Mouse (Mus musculus): Measurements from ENCODE around the gene 4930556J24Rik. TPM values are rescaled to one million over a fixed set of nuclear protein-coding genes. Genes with fewer than 3 reads are reported as not detected.
A peak's percentile ranks its signal among the peaks of the same experiment; 100 is the strongest.
"Not testable (repeated sequence)": the region's sequence is repeated elsewhere in the genome, so short reads cannot be mapped to it uniquely, and the experiment has no call there.

Gene 4930556J24Rik
- total RNA-seq, 1 experiment, result 0.76 TPM

DNA sequence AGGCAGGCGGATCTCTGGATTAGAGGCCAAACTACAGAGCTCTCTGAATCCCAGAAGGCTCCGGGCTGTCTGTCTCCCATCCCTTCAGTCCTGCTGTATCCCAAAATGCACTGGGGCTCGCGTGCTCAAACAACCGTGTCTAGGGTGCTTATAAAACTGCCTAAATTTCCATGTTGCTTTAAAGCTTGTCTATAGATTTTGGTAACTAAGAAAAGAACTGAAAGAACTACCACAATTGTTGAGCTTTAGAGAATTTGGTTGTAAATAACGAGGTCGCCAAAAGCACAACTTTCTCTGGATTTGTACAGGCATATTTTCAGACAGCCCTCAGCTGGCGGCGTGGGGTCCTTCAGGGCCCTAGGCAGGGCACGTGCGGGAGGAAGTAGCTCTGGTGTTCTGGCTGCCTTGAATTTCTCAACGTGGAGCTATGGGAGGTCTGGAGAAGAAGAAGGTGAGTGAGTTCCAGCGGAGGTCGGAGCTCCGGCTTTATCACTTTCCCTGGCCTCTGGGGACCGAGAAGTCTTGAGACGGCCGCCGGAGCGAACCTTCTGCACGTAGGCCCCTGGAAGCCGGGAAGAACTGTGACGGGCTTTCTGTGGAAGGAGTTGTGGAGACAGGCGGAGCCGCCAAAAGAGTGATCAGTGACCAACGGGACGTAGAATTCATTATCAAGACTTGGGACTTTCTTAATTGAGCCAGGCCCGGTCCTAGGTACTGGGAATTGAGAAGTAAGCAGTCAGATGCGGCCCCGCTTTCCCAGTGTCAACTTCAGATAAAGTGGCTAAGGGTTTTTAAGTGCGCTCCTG, 12.8 kb downstream of the 4930556J24Rik start, which contains the start of gene Pes1:
TSS of gene Pes1 (plus strand) at position 366 of the 806 bp plus-strand sequence.
- Histone ChIP-seq H3K36me3 (ENCODE audit: control insufficient read depth, insufficient read depth, low read length, poor library complexity, severe bottlenecking) (peaks cover 17% of the 10 kb centered on the region), H3K9me3 (ENCODE audit: control insufficient read depth, insufficient read depth, low read depth, low read length) (no peaks in the 10 kb centered on the region), H3K27ac (ENCODE audit: insufficient read depth, low read depth, low read length, poor library complexity, severe bottlenecking) (peak within 1 kb of the TSS; percentile 92), H3K4me3 (ENCODE audit: insufficient read depth in 1 of 2, low read depth in 1 of 2, low read length in 2 of 2, poor library complexity in 1 of 2, severe bottlenecking in 1 of 2) (peak within 1 kb of the TSS; percentile 83 to 99), H3K9ac (ENCODE audit: insufficient read depth, low read depth, low read length, poor library complexity, severe bottlenecking) (peak within 1 kb of the TSS; percentile 96), H3K4me1 (ENCODE audit: control insufficient read depth in 2 of 2, insufficient read depth in 2 of 2, low read length in 2 of 2, poor library complexity in 1 of 2) (peaks cover 0 to 7% of the 10 kb centered on the region in 2 experiments; a peak in 1 of 4 replicates)
- peak; percentile 87 for DNase-seq (ENCODE audit: low read depth, low spot score)
- in situ Hi-C loops (cut with MboI; ENCODE audit: low sequenced_read_pairs in 2 of 2, unreplicated experiment in 2 of 2), result no loop called here
- TF ChIP-seq HCFC1 (IDR thresholded peaks at IDR 0.05; ENCODE audit: borderline replicate concordance, insufficient read depth, low read length) (peak; percentile 75; the same call in 1 of the 2 replicates), CHD2 (IDR thresholded peaks at IDR 0.05; ENCODE audit: low read depth, low read length) (peak; percentile 48; the same call in 1 of the 2 replicates), ZNF384 (IDR thresholded peaks at IDR 0.05; ENCODE audit: low read depth, low read length) (no peak)

DNA sequence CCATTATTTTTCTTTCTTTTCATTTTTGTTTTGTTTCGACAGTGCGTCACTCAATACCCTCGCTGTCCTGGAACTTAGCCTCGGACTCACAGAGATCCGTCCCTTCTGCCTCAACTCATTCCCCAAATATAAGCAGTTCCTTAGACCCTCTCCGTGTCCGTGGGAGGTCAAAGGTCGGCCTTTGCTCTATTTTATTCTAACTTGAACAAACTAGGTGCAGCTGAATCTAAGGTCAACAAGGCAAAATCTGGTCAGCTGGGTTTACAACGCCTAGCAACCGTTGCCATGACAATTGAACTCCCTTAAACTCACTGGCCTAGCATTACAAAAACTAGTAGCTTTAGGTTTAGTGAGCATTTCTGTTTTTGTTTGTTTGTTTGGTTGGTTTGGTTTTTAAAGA, 13.4 kb downstream of the 4930556J24Rik start:
- peak; percentile 80 for DNase-seq (ENCODE audit: low read depth, low spot score)
- TF ChIP-seq ZNF384 (IDR thresholded peaks at IDR 0.05; ENCODE audit: low read depth, low read length) (no peak), HCFC1 (IDR thresholded peaks at IDR 0.05; ENCODE audit: borderline replicate concordance, insufficient read depth, low read length) (no peak), MAFK (IDR thresholded peaks at IDR 0.05; ENCODE audit: insufficient read depth, low read depth, low read length) (no peak), CHD2 (IDR thresholded peaks at IDR 0.05; ENCODE audit: low read depth, low read length) (no peak), ZC3H11A (IDR thresholded peaks at IDR 0.05; ENCODE audit: borderline replicate concordance, low read depth, low read length) (no peak)
- Histone ChIP-seq H3K27ac (ENCODE audit: insufficient read depth, low read depth, low read length, poor library complexity, severe bottlenecking) (peak overlapping the region; percentile 37), H3K4me1 (ENCODE audit: control insufficient read depth in 2 of 2, insufficient read depth in 2 of 2, low read length in 2 of 2, poor library complexity in 1 of 2) (peaks cover 0 to 7% of the 10 kb centered on the region in 2 experiments; a peak in 1 of 4 replicates), H3K36me3 (ENCODE audit: control insufficient read depth, insufficient read depth, low read length, poor library complexity, severe bottlenecking) (peaks cover 13% of the 10 kb centered on the region), H3K9ac (ENCODE audit: insufficient read depth, low read depth, low read length, poor library complexity, severe bottlenecking) (peak overlapping the region; percentile 33), H3K9me3 (ENCODE audit: control insufficient read depth, insufficient read depth, low read depth, low read length) (no peaks in the 10 kb centered on the region), H3K4me3 (ENCODE audit: insufficient read depth in 1 of 2, low read depth in 1 of 2, low read length in 2 of 2, poor library complexity in 1 of 2, severe bottlenecking in 1 of 2) (peak overlapping the region; percentile 58 to 83)
- in situ Hi-C loops (cut with MboI; ENCODE audit: low sequenced_read_pairs in 2 of 2, unreplicated experiment in 2 of 2), result no loop called here

- no peak overlapping the region for H3K9ac ChIP-seq (ENCODE audit: insufficient read depth, low read depth, low read length, poor library complexity, severe bottlenecking)
- H3K9me3 ChIP-seq (ENCODE audit: control insufficient read depth, insufficient read depth, low read depth, low read length), result no peaks in the 10 kb centered on the region
- H3K4me1 ChIP-seq (ENCODE audit: control insufficient read depth in 2 of 2, insufficient read depth in 2 of 2, low read length in 2 of 2, poor library complexity in 1 of 2), result peaks cover 3 to 10% of the 10 kb centered on the region in 2 experiments; a peak in 1 of 4 replicates
- DNase-seq (ENCODE audit: low read depth, low spot score), result no peak
- H3K36me3 ChIP-seq (ENCODE audit: control insufficient read depth, insufficient read depth, low read length, poor library complexity, severe bottlenecking), result peaks cover 6% of the 10 kb centered on the region; the same call in 1 of the 2 replicates
- TF ChIP-seq CHD2 (IDR thresholded peaks at IDR 0.05; ENCODE audit: low read depth, low read length) (no peak), HCFC1 (IDR thresholded peaks at IDR 0.05; ENCODE audit: borderline replicate concordance, insufficient read depth, low read length) (no peak), ZNF384 (IDR thresholded peaks at IDR 0.05; ENCODE audit: low read depth, low read length) (no peak), MAFK (IDR thresholded peaks at IDR 0.05; ENCODE audit: insufficient read depth, low read depth, low read length) (no peak), ZC3H11A (IDR thresholded peaks at IDR 0.05; ENCODE audit: borderline replicate concordance, low read depth, low read length) (no peak)
- H3K4me3 ChIP-seq (ENCODE audit: insufficient read depth in 1 of 2, low read depth in 1 of 2, low read length in 2 of 2, poor library complexity in 1 of 2, severe bottlenecking in 1 of 2), result no peak overlapping the region
- in situ Hi-C loops (cut with MboI; ENCODE audit: low sequenced_read_pairs in 2 of 2, unreplicated experiment in 2 of 2), result no loop called here
- H3K27ac ChIP-seq (ENCODE audit: insufficient read depth, low read depth, low read length, poor library complexity, severe bottlenecking), result no peak overlapping the region
Measured at GRCm38 (mm10) chr11:3961761-3962160, 14.8 kb downstream of the 4930556J24Rik start.

- H3K9ac ChIP-seq (ENCODE audit: insufficient read depth, low read depth, low read length, poor library complexity, severe bottlenecking), result no peak overlapping the region; the same call in 1 of the 2 replicates
- no peaks in the 10 kb centered on the region for H3K36me3 ChIP-seq (ENCODE audit: control insufficient read depth, insufficient read depth, low read length, poor library complexity, severe bottlenecking)
- H3K27ac ChIP-seq (ENCODE audit: insufficient read depth, low read depth, low read length, poor library complexity, severe bottlenecking), result no peak overlapping the region
- no peak for DNase-seq (ENCODE audit: low read depth, low spot score)
- no peak overlapping the region for H3K4me3 ChIP-seq (ENCODE audit: insufficient read depth in 1 of 2, low read depth in 1 of 2, low read length in 2 of 2, poor library complexity in 1 of 2, severe bottlenecking in 1 of 2)
- in situ Hi-C loops (cut with MboI; ENCODE audit: low sequenced_read_pairs in 2 of 2, unreplicated experiment in 2 of 2), result no loop called here
- H3K9me3 ChIP-seq (ENCODE audit: control insufficient read depth, insufficient read depth, low read depth, low read length), result no peaks in the 10 kb centered on the region
- peaks cover 6 to 12% of the 10 kb centered on the region in 2 experiments for H3K4me1 ChIP-seq (ENCODE audit: control insufficient read depth in 2 of 2, insufficient read depth in 2 of 2, low read length in 2 of 2, poor library complexity in 1 of 2)
- TF ChIP-seq ZNF384 (IDR thresholded peaks at IDR 0.05; ENCODE audit: low read depth, low read length), result no peak
- TF ChIP-seq CHD2 (IDR thresholded peaks at IDR 0.05; ENCODE audit: low read depth, low read length), result no peak
- no peak for TF ChIP-seq HCFC1 (IDR thresholded peaks at IDR 0.05; ENCODE audit: borderline replicate concordance, insufficient read depth, low read length)
- TF ChIP-seq MAFK (IDR thresholded peaks at IDR 0.05; ENCODE audit: insufficient read depth, low read depth, low read length), result no peak
- TF ChIP-seq ZC3H11A (IDR thresholded peaks at IDR 0.05; ENCODE audit: borderline replicate concordance, low read depth, low read length), result no peak
Measured at GRCm38 (mm10) chr11:3960901-3961300, 15.7 kb downstream of the 4930556J24Rik start.

DNA sequence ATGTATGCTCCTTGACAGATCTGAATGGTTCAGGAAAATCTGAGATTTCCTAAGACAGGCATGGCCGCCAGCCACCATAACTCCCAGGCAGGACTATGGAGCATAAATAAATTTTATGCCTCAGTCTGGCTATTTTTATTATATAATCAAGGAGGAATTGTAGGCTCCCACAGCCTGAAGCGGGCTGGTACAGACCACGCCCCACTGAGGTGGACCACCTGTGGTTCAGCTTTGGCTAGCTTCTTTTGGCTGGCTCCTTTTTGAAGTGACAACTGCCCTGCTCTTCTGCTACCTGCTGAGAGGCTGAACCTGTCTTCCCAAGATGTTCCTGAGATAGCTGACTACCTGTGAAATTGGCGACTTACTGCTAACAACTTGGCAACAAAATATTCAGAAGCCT, 21.2 kb downstream of the 4930556J24Rik start:
- in situ Hi-C loops (cut with MboI; ENCODE audit: low sequenced_read_pairs in 2 of 2, unreplicated experiment in 2 of 2); H3K36me3 ChIP-seq (ENCODE audit: control insufficient read depth, insufficient read depth, low read length, poor library complexity, severe bottlenecking); H3K9me3 ChIP-seq (ENCODE audit: control insufficient read depth, insufficient read depth, low read depth, low read length); H3K4me1 ChIP-seq (ENCODE audit: control insufficient read depth in 2 of 2, insufficient read depth in 2 of 2, low read length in 2 of 2, poor library complexity in 1 of 2): not testable (repeated sequence)
- H3K9ac ChIP-seq (ENCODE audit: insufficient read depth, low read depth, low read length, poor library complexity, severe bottlenecking), result 0 out of 2 replicates have a peak overlapping the region, but pooled peaks have one; percentile 5
- peak overlapping the region; percentile 90; the same call in 1 of the 2 replicates for H3K27ac ChIP-seq (ENCODE audit: insufficient read depth, low read depth, low read length, poor library complexity, severe bottlenecking)
- peak overlapping the region; percentile 4 to 46; a peak in 2 of 4 replicates for H3K4me3 ChIP-seq (ENCODE audit: insufficient read depth in 1 of 2, low read depth in 1 of 2, low read length in 2 of 2, poor library complexity in 1 of 2, severe bottlenecking in 1 of 2)
- DNase-seq (ENCODE audit: low read depth, low spot score), result peak; percentile 68

DNA sequence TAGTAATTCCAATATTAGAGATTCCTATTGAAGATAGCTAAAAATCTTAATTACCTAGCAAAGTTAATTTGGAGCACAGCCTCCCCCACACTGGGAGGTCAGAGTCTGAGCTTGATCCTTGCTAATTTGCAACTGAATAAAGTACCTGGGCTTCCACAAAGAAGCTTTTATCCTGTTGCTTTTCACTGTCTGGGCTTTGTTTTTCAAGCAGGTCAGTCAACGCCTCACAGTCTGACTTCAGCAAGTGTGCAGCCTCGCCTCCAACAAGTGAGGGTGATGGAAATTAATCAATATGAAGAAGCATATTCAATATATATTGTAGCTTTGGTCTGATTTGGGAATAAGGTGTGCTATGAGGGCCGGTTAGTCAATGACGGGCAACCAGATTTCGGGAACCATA, 21.7 kb downstream of the 4930556J24Rik start:
- H3K4me1 ChIP-seq (ENCODE audit: control insufficient read depth in 2 of 2, insufficient read depth in 2 of 2, low read length in 2 of 2, poor library complexity in 1 of 2); in situ Hi-C loops (cut with MboI; ENCODE audit: low sequenced_read_pairs in 2 of 2, unreplicated experiment in 2 of 2); DNase-seq (ENCODE audit: low read depth, low spot score); H3K9me3 ChIP-seq (ENCODE audit: control insufficient read depth, insufficient read depth, low read depth, low read length); H3K36me3 ChIP-seq (ENCODE audit: control insufficient read depth, insufficient read depth, low read length, poor library complexity, severe bottlenecking): not testable (repeated sequence)
- peak overlapping the region; percentile 90; the same call in 1 of the 2 replicates for H3K27ac ChIP-seq (ENCODE audit: insufficient read depth, low read depth, low read length, poor library complexity, severe bottlenecking)
- H3K9ac ChIP-seq (ENCODE audit: insufficient read depth, low read depth, low read length, poor library complexity, severe bottlenecking), result 0 out of 2 replicates have a peak overlapping the region, but pooled peaks have one; percentile 5
- H3K4me3 ChIP-seq (ENCODE audit: insufficient read depth in 1 of 2, low read depth in 1 of 2, low read length in 2 of 2, poor library complexity in 1 of 2, severe bottlenecking in 1 of 2), result peak overlapping the region; percentile 4 to 46; a peak in 2 of 4 replicates

Measured in ES-E14 (cell line).